Mouse (Mus musculus) sigmoid colon, adult 10 weeks (tissue): Measurements from ENCODE around the gene Arhgef26. TPM values are rescaled to one million over a fixed set of nuclear protein-coding genes. Genes with fewer than 3 reads are reported as not detected.

Source experiments
- polyA plus RNA-seq: library from polyadenylated mRNA; stranded (reverse); fragments of 350-450 nt; fragmentation: Illumina TruSeq; extraction: RNeasy Lipid Tissue Mini Kit (QIAGEN cat#74804); gene quantifications from one replicate; pipeline ENCODE4 v1.2.3, GENCODE M21; 2014; ENCODE audit warnings: low read depth, low replicate concordance

Arhgef26 gene
- 21.6 TPM for polyA plus RNA-seq

GRCm38 (mm10) chr3:62338044-62338443, at the start of gene Arhgef26:
TSS of gene Arhgef26 (plus strand) at chr3:62338344.

GRCm38 (mm10) chr3:62506488-62507205, 168.5 kb downstream of the Arhgef26 start, which contains the start of gene Dhx36:
TSS of gene Dhx36 (minus strand) at chr3:62507004.

Other genes with a start within 250 kb of the Arhgef26 start
- gene Dhx36, start 168.7 kb downstream of the Arhgef26 start, polyA plus RNA-seq = 92.2 TPM